ENCODE assay signal across 32 mouse cellular contexts in genomic region chr10:127585598-127585997, GRCm38 (mm10). TPM values are rescaled to one million over a fixed set of nuclear protein-coding genes. Genes with fewer than 3 reads are reported as not detected.
A peak's percentile ranks its signal among the peaks of the same experiment; 100 is the strongest.
DNase-seq lines count a peak whose midpoint lies in the region; ATAC-seq and TF ChIP-seq lines count a peak whose summit lies in the region.
"Had no signal": no experiment of that assay in that cellular context is flagged by ENCODE, and none has a peak within 500 bp of the region (broad histone marks: within the 10 kb centered on the region; RNA-seq: fewer than 3 reads in every experiment).

No protein-coding gene starts in this region.

- no peaks in the 10 kb centered on the region for H3K9me3 ChIP-seq in lung, postnatal 0 days (ENCODE audit: low read length)
- H3K9me3 ChIP-seq: embryonic facial prominence, embryonic 13.5 days; forebrain, embryonic 10.5 days; forebrain, embryonic 13.5 days; G1E; heart, embryonic 10.5 days; heart, embryonic 13.5 days; hindbrain, embryonic 15.5 days had no signal

- no peaks in the 10 kb centered on the region for H3K36me3 ChIP-seq in lung, postnatal 0 days (ENCODE audit: insufficient read depth, low read length)
- H3K36me3 ChIP-seq: G1E had no signal

- H3K9ac ChIP-seq in lung, postnatal 0 days (replicated peaks; ENCODE audit: low read depth): no peak overlapping the region
- H3K9ac ChIP-seq: embryonic facial prominence, embryonic 13.5 days; forebrain, embryonic 13.5 days; heart, embryonic 13.5 days; hindbrain, embryonic 15.5 days had no signal

- TF ChIP-seq EP300 in lung, postnatal 0 days (IDR thresholded peaks at IDR 0.05): no peak

- no peak overlapping the region for H3K4me2 ChIP-seq in lung, postnatal 0 days (replicated peaks; ENCODE audit: low read depth, low read length)
- H3K4me2 ChIP-seq: embryonic facial prominence, embryonic 13.5 days; forebrain, embryonic 13.5 days; heart, embryonic 13.5 days; hindbrain, embryonic 15.5 days had no signal

- H3K27me3 ChIP-seq in lung, postnatal 0 days (replicated peaks; ENCODE audit: insufficient read depth, low read length): no peaks in the 10 kb centered on the region
- H3K27me3 ChIP-seq: embryonic facial prominence, embryonic 13.5 days; forebrain, embryonic 13.5 days; heart, embryonic 13.5 days; hindbrain, embryonic 15.5 days; Patski had no signal

- H3K4me1 ChIP-seq in lung, postnatal 0 days (ENCODE audit: insufficient read depth, low read depth, low read length): no peaks in the 10 kb centered on the region
- H3K4me1 ChIP-seq: embryonic facial prominence, embryonic 13.5 days; forebrain, embryonic 13.5 days; heart, embryonic 13.5 days; hindbrain, embryonic 15.5 days had no signal

- no peak for DNase-seq in lung, postnatal 0 days (ENCODE audit: low spot score)
- DNase-seq in lung, postnatal 10 days: no peak
- peak; percentile 62 for DNase-seq in R1 (ENCODE audit: low read depth, low spot score)
- DNase-seq in induced T-regulatory cell, adult 2 months (ENCODE audit: low read depth): peak; percentile 10
- DNase-seq in heart, adult 18-20 months: no peak
- DNase-seq in c-Kit-positive CD71-positive TER-119-positive erythroid progenitor cells, embryonic 14.5 days (ENCODE audit: low spot score): no peak
- DNase-seq in adipocyte (ENCODE audit: low spot score): no peak
- DNase-seq: adrenal gland, postnatal 10 days; adrenal gland, postnatal 36 days; cerebellum, adult 11 months; cerebellum, adult 2 months; cerebellum, adult 9-11 months; cerebellum, postnatal 25 days; gastrocnemius, adult 2 months; gastrocnemius, postnatal 14 days; heart, adult 2 months; heart, postnatal 14 days; heart, postnatal 4 days; kidney, adult 2 months had no signal

- H3K27ac ChIP-seq in lung, postnatal 0 days (ENCODE audit: low read length): no peak overlapping the region
- H3K27ac ChIP-seq: embryonic facial prominence, embryonic 13.5 days; forebrain, embryonic 10.5 days; forebrain, embryonic 13.5 days; gastrocnemius, adult 2 months; heart, adult 2 months; heart, embryonic 10.5 days; heart, embryonic 13.5 days; hindbrain, embryonic 15.5 days had no signal

- ATAC-seq in lung, postnatal 0 days: no peak
- ATAC-seq: forebrain, embryonic 13.5 days; forebrain, embryonic 16.5 days; intestine, embryonic 16.5 days; Patski had no signal

- 89% methylated on average over 2 of the region's 2 CpGs for WGBS in lung, postnatal 0 days

- no peak overlapping the region for H3K4me3 ChIP-seq in lung, postnatal 0 days (ENCODE audit: low read depth, low read length)
- H3K4me3 ChIP-seq: embryonic facial prominence, embryonic 13.5 days; forebrain, embryonic 10.5 days; forebrain, embryonic 13.5 days; gastrocnemius, adult 2 months; heart, adult 2 months; heart, embryonic 10.5 days; heart, embryonic 13.5 days; hindbrain, embryonic 15.5 days had no signal

- TF ChIP-seq CTCF in lung, postnatal 0 days (IDR thresholded peaks at IDR 0.05): 0 out of 2 replicates have a peak, but pooled peaks have one; percentile 5

RNA-seq across cellular contexts. Expression of gene Lrp1, which starts 35.4 kb away (rescaled TPM):
- 71.0 and 75.4 TPM in 2 replicates for polyA plus RNA-seq in lung, postnatal 0 days (2015; fragmentation: Nextera tagmentation; extraction: Ambion mirVana)
- 10 to 100 TPM; 65.2 to 69.7 TPM for total RNA-seq in heart, adult 18-20 months (2021)

RNA-seq across cellular contexts. Expression of gene Nxph4, which starts 51.2 kb away (rescaled TPM):
- 0.44 and 0.60 TPM in 2 replicates for polyA plus RNA-seq in lung, postnatal 0 days (2015; fragmentation: Nextera tagmentation; extraction: Ambion mirVana)
- under 1 TPM; 0.35 to 0.39 TPM for total RNA-seq in heart, adult 18-20 months (2021)
- total RNA-seq: common myeloid progenitor, adult 5-6 weeks had no signal
- polyA plus RNA-seq: activated CD4-positive, CD25-positive, alpha-beta regulatory T cell, adult 4 months; CD4-positive, CD25-positive, alpha-beta regulatory T cell, adult 4 months had no signal

RNA-seq across cellular contexts. Expression of gene Stat6, which starts 57.2 kb away (rescaled TPM):
- 39.1 and 41.9 TPM in 2 replicates for polyA plus RNA-seq in lung, postnatal 0 days (2015; fragmentation: Nextera tagmentation; extraction: Ambion mirVana)
- total RNA-seq in heart, adult 18-20 months (2021): 10 to 100 TPM; 45.2 to 45.7 TPM

Comparison
In these comparisons a context has a peak if more than half of its experiments do, and no peak if none do; other contexts are left out.
1. DNase-seq: peak in R1 (single experiment) and induced T-regulatory cell, adult 2 months (single experiment); none in lung, postnatal 0 days (single experiment), lung, postnatal 10 days (single experiment), heart, adult 18-20 months (0 of 2), c-Kit-positive CD71-positive TER-119-positive erythroid progenitor cells, embryonic 14.5 days (single experiment) and adipocyte (single experiment).